Mouse (Mus musculus): ENCODE data around the gene Rbsn.
A peak's percentile ranks its signal among the peaks of the same experiment; 100 is the strongest.

Rbsn gene

DNA sequence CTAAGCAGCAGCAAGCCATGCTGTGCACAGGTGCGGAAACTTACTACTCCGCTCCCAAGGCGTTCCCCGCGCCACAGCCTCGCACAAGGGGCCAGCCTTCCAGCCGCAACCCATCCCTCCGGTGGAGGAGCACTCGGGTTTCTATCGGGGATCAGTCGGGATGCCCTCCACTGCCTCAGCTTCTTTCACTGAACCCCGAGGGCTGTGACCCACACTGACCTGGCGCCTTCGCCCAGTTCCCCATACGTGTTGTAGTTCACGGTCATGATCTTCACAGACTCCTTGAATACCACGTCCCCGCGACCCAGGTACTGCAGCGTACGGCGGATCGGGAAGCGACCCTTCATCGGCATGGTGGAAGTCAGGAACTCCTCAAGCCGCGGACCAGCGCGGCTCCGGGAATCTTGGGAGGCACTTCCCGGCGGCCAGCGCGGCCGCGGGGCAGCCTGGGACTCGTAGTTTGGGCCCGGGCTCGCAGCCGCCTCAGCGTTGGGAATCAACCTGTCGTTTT is 31.0 kb downstream of the Rbsn start, which contains the start of gene Mrps25:
TSS of gene Mrps25 (minus strand) at position 413 of the 511 bp plus-strand sequence.
- peak; percentile 81 for DNase-seq (ENCODE audit: extremely low read depth, insufficient read length, low spot score)

DNA sequence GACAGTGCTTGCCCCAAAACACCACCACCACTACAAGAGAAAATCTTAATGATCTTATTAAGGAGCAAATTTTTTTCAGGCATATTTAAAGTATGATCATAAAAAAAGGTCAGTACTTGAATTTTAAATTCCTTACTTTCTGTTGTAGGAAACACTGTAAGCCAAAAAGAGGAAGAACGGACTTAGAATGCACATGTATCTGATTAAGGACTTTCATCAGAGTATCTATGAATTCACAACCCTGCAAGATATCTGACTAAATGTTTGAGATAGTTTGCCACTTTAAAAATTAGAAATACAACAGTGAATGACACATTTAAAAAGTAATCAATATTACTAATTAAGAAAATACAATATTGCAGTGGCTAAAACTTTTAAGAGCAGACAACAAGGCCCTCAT is 38.3 kb downstream of the Rbsn start:
- DNase-seq (ENCODE audit: extremely low read depth, insufficient read length, low spot score) = no peak

DNA sequence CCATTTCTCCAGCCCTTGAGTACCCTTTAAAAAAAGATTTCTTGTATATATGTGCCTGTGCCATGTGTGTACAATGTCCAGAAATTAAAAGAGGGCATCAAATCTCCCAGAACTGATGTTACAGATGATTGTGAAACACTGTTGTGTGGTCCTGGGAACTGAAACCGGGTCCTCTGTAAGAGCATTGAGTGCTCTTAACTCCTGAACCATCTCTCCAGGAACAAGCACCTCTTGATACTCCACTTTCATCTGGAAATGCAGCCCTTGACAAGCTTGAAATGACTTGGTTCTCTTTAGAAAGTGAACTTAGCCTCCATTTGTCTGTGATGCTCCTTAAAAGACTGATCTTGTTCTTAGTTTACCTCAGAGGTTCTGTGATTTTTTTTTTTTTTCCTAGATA is 52.0 kb downstream of the Rbsn start:
- DNase-seq (ENCODE audit: extremely low read depth, insufficient read length, low spot score) = no peak

DNA sequence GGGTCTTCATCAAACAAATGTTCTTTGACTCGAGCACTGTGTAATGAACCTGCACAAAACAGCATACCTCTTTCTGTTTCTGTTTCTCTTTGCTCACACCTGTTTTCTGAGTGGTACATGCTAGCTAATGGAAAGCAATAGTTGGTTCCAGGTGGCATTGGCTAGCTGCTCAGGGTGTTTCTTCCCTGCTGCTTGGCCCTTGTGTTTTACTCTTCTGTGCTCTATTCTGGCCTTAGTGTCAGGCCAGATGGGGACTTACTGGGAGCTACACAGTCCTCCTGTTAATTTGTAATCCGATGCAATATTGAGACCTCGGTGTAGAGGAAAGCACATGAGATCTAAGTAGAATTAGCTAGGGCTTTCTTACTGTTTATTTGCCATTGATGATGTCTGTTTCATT is 55.9 kb downstream of the Rbsn start:
- DNase-seq (ENCODE audit: extremely low read depth, insufficient read length, low spot score) = no peak

DNA sequence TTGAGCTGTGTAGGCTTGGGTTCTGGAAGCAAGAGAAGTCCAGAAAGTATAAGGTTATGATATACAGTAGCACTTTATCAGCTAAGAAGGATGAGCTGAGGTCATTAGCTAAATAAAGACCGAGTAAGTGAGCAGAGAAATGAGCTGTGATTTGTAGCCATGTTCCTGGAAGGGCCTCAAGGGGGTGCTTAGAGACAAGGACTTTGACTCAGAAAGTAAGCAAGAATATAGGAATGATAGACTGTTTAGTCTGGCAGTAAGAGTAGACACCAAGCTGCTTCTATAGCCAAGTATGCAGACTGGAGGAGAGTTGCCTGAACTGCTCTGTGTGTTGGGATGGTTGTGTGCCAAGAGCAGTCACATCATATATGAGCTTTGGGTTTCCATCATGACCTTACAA is 61.0 kb downstream of the Rbsn start:
- DNase-seq (ENCODE audit: extremely low read depth, insufficient read length, low spot score) = no peak

DNA sequence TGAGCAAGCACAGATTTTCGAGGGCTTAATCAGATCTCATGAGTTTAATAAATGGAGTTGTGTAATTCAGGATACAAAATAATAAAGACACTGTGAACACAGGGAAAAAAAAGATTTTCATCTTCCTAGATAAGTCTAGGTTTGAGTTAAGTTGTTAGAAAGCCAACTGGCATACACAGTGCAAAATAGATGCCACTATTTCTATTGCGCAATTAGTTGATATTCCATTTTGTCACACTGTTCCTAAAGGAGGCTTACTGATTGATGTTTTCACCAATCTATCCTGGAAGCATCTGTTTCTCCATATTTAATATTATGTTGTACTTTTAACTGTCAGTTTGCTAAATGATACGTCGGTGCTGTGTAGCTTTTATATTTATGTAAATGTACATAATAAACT is 68.8 kb downstream of the Rbsn start:
- no peak for DNase-seq (ENCODE audit: extremely low read depth, insufficient read length, low spot score)
